Mouse (Mus musculus): ENCODE measurements around the gene Tnnc2. TPM values are rescaled to one million over a fixed set of nuclear protein-coding genes. Genes with fewer than 3 reads are reported as not detected.

Tnnc2 gene
- polyA plus RNA-seq, 1 experiment: not detected

GRCm38 (mm10) chr2:164739876-164740275 is 39.9 kb downstream of the Tnnc2 start:
- no peak for TF ChIP-seq GATA1 (IDR thresholded peaks at IDR 0.05; ENCODE audit: low read length)

GRCm38 (mm10) chr2:164737377-164738090 is 42.2 kb downstream of the Tnnc2 start:
- TF ChIP-seq GATA1 (IDR thresholded peaks at IDR 0.05; ENCODE audit: low read length): no peak

- TF ChIP-seq GATA1 (IDR thresholded peaks at IDR 0.05; ENCODE audit: low read length): no peak
These were observed 44.3 kb downstream of the Tnnc2 start for GRCm38 (mm10) chr2:164735446-164735845.

GRCm38 (mm10) chr2:164734839-164735238 is 44.9 kb downstream of the Tnnc2 start:
- no peak for TF ChIP-seq GATA1 (IDR thresholded peaks at IDR 0.05; ENCODE audit: low read length)

- no peak for TF ChIP-seq GATA1 (IDR thresholded peaks at IDR 0.05; ENCODE audit: low read length)
These were observed 46.5 kb downstream of the Tnnc2 start for GRCm38 (mm10) chr2:164733259-164733658.

GRCm38 (mm10) chr2:164731719-164732118 is 48.0 kb downstream of the Tnnc2 start:
- TF ChIP-seq GATA1 (IDR thresholded peaks at IDR 0.05; ENCODE audit: low read length): no peak

Other genes starting within 250 kb of the Tnnc2 start
- gene Wfdc2, start 217.6 kb downstream of the Tnnc2 start, polyA plus RNA-seq (2012): not detected in 2 replicates
- not detected in 2 replicates for gene Spint3, start 206.5 kb downstream of the Tnnc2 start, polyA plus RNA-seq (2012)
- gene Wfdc6a, start 194.5 kb downstream of the Tnnc2 start, polyA plus RNA-seq (2012): not detected in 2 replicates
- gene Eppin, start 186.4 kb downstream of the Tnnc2 start, polyA plus RNA-seq (2012): not detected in 2 replicates
- gene Wfdc6b, start 166.4 kb downstream of the Tnnc2 start, polyA plus RNA-seq (2012): not detected in 2 replicates
- gene Wfdc8, start 166.3 kb downstream of the Tnnc2 start, polyA plus RNA-seq (2012): not detected in 2 replicates
- gene Wfdc16, start 141.2 kb downstream of the Tnnc2 start, polyA plus RNA-seq (2012): not detected in 2 replicates
- gene Wfdc10, start 123.9 kb downstream of the Tnnc2 start, polyA plus RNA-seq (2012): not detected in 2 replicates
- not detected in 2 replicates for gene Wfdc9, start 123.4 kb downstream of the Tnnc2 start, polyA plus RNA-seq (2012)
- not detected in 2 replicates for gene Wfdc11, start 105.9 kb downstream of the Tnnc2 start, polyA plus RNA-seq (2012)
- not detected in 2 replicates for gene Wfdc13, start 94.9 kb downstream of the Tnnc2 start, polyA plus RNA-seq (2012)
- gene Spint4, start 81.5 kb downstream of the Tnnc2 start, polyA plus RNA-seq (2012): not detected in 2 replicates
- gene Spint5, start 64.7 kb downstream of the Tnnc2 start, polyA plus RNA-seq (2012): not detected in 2 replicates
- 0.03 and 0.04 TPM in 2 replicates for gene Wfdc3, start 34.0 kb downstream of the Tnnc2 start, polyA plus RNA-seq (2012)
- gene Dnttip1, start 34.0 kb downstream of the Tnnc2 start, polyA plus RNA-seq (2012): 131 and 212 TPM in 2 replicates
- 170 and 261 TPM in 2 replicates for gene Ube2c, start 10.1 kb downstream of the Tnnc2 start, polyA plus RNA-seq (2012)
- gene Snx21, start 5.9 kb upstream of the Tnnc2 start, polyA plus RNA-seq (2012): 3.9 and 5.2 TPM in 2 replicates
- 34.2 and 58.7 TPM in 2 replicates for gene Acot8, start 24.9 kb upstream of the Tnnc2 start, polyA plus RNA-seq (2012)
- 1.6 TPM in 2 replicates for gene Zswim3, start 25.1 kb upstream of the Tnnc2 start, polyA plus RNA-seq (2012)
- 29.9 and 31.4 TPM in 2 replicates for gene Zswim1, start 42.7 kb upstream of the Tnnc2 start, polyA plus RNA-seq (2012)
- gene Spata25, start 48.6 kb upstream of the Tnnc2 start, polyA plus RNA-seq (2012): not detected in 2 replicates
- gene Ctsa, start 52.9 kb upstream of the Tnnc2 start, polyA plus RNA-seq (2012): 12.4 and 46.9 TPM in 2 replicates
- gene Neurl2, start 53.5 kb upstream of the Tnnc2 start, polyA plus RNA-seq (2012): 0.08 TPM in 1 of 2 replicates, not detected in the other
- gene Pltp, start 77.7 kb upstream of the Tnnc2 start, polyA plus RNA-seq (2012): not detected in 2 replicates
- 110 and 119 TPM in 2 replicates for gene Pcif1, start 99.3 kb upstream of the Tnnc2 start, polyA plus RNA-seq (2012)
- 58.2 and 59.2 TPM in 2 replicates for gene Zfp335, start 131.8 kb upstream of the Tnnc2 start, polyA plus RNA-seq (2012)
- 0.03 and 0.05 TPM in 2 replicates for gene Mmp9, start 160.8 kb upstream of the Tnnc2 start, polyA plus RNA-seq (2012)
- 0.31 and 0.41 TPM in 2 replicates for gene Slc12a5, start 180.8 kb upstream of the Tnnc2 start, polyA plus RNA-seq (2012)